Mouse (Mus musculus) thymus, adult 2 months (tissue): ENCODE results near the gene Adam12.

ENCODE experiments used
- CTCF ChIP-seq: fragments of 200-500 bp; IDR thresholded peaks from 2 replicates; pipeline ENCODE4 v1.5.1; 2012; ENCODE audit warnings: mild to moderate bottlenecking, control low read depth, low read length, moderate library complexity, borderline replicate concordance; ENCODE audit not compliant: control insufficient read depth, poor library complexity, insufficient read depth; ENCODE audit errors: extremely low read depth
- POLR2A ChIP-seq: fragments of 200-500 bp; IDR thresholded peaks from 2 replicates; pipeline ENCODE4 v1.6.1; 2012; ENCODE audit warnings: mild to moderate bottlenecking, low read length, control low read depth, moderate library complexity; ENCODE audit not compliant: control insufficient read depth, poor library complexity, insufficient read depth; ENCODE audit errors: extremely low read depth

GRCm38 (mm10) chr7:134241212-134241611 lies 9.3 kb upstream of the Adam12 start:
- TF ChIP-seq CTCF (no peak), POLR2A (no peak)
